Mouse (Mus musculus) neutrophil, adult 5-6 weeks (primary cell): ENCODE results near the gene Ccdc6. TPM values are rescaled to one million over a fixed set of nuclear protein-coding genes. Genes with fewer than 3 reads are reported as not detected.
A peak's percentile ranks its signal among the peaks of the same experiment; 100 is the strongest.

ENCODE experiments used
- ATAC-seq: fragments of 151-379, 151-347 bp; 2 replicates; pipeline ENCODE4 v1.8.0; 2017; ENCODE audit warnings: mild to moderate bottlenecking, moderate TSS enrichment; ENCODE audit not compliant: insufficient number of reproducible peaks, poor library complexity, low FRiP score, severe bottlenecking; ENCODE audit errors: extremely low read depth
- total RNA-seq: library from RNA; stranded (forward); fragments of 200-1000 nt; gene quantifications from 2 replicates; pipeline ENCODE4 v1.2.3, GENCODE M21; 2017

Gene Ccdc6
- total RNA-seq, 1 experiment from 2014 or later, result 24.4 TPM

DNA sequence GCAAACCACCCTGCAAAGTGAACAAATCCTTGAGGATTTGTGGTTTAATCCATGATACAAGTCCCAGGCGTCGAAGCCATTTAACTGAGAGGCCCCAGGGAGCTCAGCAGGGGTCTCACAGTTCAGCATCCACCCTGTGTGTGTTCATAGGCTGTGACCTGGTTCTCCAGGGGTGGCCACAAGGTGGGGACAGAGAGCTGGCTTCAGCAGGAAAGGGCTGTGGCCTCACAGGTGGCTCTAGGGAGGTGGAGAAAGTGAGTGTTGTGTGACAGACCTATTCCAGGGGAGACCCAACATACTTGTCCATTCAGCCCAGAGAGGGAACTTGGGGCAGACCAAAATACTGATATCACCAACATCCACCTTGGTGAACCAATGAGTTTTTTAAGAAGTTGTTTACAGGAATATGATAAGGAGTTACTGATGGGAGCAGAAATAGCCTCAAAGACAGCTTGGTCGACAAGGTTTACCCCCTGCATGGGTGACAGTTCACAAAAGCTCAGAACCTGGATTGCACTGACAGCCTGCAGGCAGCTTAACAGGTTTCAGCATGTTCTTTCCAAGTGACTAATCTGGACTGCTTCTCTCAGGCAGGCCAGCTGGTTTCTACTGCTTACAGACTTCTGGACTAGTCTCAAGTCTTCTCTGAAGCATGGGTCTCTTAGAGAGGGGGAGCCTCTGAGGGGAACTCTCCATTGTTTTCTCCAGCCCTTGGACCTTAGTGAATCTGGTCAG is 59.7 kb downstream of the Ccdc6 start:
- ATAC-seq, result peak; percentile 40; the same call in 1 of the 2 replicates

DNA sequence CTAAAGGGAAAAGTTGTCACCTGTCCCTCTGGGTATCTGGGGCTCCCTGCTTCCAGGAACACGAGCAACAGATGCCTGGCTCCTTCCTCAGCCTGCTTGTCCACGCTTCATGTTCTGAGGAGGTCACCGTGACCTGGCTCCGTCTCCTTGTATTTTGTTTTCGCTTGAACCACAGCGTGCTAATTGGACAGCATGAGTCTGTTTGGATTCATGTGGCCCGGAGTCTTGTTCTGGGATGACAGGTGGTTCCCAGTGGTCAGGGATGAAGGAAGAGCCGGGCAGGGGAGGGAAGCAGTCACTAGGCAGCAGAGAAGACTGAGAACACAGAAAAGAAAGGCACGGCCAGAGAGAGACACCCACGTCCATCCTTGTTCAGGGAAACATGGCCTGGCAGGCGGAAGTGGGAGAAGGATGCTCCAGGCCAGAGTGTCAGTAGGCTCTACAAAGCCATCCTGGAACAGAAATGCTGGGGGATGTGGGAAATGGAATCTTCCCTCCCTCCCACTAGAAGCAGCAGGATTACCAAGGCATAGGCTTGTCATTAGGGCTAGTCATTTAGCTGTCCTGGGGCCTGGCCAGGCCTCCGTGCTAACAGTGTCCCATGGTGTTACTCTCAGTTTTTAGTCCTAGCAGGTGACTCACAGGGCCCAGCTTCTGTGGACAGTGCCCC is 62.9 kb downstream of the Ccdc6 start:
- ATAC-seq, result no peak

DNA sequence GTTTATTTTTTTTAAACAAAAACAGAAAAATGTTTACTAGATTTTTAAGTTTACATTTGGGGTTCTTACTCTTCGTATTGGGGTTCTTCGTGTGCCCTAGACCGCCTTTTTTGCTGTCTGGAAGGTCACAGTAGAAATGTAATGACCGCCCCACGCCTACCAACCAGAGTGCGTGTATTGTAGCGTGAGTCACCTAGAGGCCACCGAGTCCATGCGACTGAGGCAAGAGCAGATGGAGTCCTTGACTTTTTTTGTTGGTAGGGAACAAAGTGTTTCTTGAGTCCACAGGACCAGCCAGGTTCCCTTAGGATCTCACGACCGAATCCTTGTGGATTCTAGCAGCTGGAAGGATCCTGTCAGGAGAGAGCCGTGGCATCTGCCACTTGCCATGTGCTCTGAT is 63.9 kb downstream of the Ccdc6 start:
- ATAC-seq, result no peak

DNA sequence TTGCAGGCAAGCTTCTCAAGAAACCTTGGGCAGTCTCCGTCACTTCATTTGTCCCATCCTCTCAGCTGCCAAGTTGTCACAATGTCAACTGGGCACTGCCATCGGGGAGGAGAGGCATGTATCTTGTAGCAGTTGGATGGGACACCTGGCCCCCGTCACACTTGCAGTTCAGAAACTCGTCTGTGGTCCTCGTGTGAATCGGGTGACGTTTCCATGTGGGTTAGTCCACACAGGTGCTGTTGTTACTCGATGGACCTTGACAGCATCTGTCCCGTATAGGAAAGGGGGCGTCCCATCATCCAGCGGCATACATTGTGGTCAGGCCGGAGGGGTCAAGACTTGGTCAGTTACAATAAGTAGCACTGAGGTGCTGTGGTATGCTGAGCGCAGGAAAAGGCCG is 64.6 kb downstream of the Ccdc6 start:
- ATAC-seq, result no peak

DNA sequence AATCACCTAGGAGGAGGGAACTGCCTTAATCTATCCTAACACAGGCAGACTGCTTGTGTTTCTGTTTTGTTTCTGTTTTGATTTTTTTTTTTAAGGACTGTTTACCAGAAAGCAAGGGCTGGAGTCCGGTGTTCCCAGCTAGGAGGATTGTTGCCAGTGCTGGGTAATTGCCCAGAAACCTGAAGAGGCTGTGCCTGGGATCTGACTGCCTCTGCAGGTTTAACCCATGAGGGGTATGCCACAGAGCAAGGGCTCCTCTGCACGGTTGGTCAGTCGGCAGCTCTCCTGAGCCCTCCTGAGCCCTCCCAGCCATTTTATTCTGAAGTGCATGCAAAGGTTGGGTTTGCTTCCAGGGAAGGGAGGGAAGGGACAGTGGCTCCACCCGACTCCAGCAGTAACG is 66.8 kb downstream of the Ccdc6 start:
- ATAC-seq, result no peak

DNA sequence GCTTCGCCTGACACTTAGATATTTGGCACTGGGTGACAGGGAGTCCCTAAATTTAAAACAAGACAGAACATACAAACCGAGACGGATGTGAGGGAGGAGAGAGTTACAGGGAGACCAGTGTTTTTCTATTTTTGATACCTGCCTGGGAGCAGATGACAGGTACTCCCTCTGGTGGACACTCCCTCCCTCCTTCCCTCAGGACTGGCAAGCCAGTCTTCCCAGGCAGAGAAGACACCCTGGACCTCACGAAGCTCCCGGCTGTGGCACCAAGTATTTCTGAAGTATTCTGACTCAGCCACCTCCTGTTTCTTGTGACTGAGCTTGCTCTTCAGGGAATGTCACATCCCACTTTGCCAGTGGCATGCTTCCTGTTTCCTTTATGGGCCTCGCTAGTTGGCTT is 69.0 kb downstream of the Ccdc6 start:
- no peak for ATAC-seq

DNA sequence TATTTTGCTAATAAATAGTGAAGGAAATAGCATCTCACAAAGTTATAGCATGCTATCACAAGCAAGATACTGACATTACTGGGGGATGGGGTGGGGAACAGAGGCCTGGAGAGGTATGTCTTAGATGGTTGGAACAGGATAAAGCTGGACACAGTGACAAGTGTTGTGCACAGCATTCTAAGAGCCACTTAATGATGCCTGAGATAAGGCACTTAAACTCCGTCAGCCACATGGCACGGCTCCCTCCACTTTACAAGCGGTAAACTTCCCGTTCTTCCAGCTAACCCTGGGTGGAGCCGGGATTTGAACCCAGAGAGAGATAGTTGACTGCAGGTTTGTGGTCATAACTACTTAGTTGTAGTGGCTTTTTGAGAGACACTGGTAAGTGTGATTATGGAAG is 69.5 kb downstream of the Ccdc6 start:
- no peak for ATAC-seq

DNA sequence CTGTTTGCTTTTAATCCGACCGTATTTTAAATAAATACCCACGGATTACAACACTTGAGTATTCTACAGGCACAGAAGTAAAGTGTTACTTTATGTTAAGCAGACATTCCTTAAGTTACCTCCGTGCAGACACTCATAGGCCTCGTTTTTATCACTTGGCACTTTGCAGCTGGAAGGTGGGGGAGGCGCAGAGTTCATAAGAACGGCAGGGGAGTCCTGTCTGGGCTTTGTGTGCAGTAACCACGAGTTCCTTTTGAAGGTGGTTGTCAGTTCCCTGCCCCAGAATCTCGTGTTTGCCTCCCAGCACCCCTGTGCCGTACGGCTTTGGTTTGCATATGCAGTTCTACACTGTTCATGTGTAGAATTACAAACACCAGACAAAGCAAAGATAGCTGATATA is 70.7 kb downstream of the Ccdc6 start:
- ATAC-seq, result no peak

DNA sequence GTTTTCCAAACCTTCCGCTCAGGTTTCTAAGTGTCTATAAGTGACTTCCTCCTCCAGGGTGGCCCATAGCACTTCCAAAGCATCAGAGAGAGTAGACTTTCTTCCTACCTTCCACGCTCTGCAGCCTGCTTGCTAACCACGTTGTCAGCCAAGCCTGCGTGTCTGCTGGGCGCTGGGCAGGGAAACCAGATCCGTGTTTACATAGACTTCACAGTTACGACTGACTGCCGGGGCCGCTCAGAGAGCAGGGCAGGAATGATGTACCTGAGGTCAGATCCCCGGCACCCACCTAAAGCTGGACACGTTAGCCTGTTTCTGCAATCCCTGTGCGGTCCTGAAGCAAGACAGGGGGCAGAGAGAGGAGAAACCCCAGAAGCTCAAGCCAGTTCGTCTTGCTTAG is 71.5 kb downstream of the Ccdc6 start:
- no peak for ATAC-seq

DNA sequence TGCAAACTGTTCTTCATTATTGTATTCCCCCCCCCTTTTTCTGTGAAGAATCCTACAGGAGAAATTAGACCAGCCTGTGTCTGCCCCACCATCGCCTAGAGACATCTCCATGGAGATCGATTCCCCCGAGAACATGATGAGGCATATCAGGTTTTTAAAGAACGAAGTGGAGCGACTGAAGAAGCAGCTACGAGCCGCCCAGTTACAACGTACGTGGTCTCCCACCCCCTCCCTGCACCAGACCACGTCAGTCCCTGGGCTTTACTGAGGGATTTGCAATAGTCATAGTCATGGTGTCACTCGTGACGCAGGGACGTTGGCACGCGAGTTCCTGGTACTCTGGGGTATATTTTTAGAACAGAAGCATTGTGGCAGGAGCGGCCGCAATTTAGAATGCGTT is 72.1 kb downstream of the Ccdc6 start:
- ATAC-seq, result no peak

DNA sequence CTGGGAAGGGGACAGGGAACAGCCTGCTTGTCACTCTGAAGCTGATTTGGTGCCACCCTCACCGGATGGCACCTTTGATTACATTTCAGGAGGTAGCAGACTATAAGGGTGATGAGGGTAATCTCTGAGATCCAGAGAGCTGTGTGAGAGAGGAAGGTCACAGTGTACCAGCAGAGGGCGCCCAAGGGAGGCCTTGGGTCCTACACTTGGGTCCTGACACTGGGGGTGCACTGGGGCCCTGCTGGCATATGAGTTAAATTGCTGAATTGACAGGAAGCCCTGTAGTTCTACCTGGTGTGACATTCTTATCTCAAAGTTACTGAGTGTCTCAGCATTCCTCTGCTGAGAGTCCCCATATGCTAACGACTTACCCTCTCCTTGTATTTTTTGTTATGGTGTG is 76.4 kb downstream of the Ccdc6 start:
- peak; percentile 59 for ATAC-seq

DNA sequence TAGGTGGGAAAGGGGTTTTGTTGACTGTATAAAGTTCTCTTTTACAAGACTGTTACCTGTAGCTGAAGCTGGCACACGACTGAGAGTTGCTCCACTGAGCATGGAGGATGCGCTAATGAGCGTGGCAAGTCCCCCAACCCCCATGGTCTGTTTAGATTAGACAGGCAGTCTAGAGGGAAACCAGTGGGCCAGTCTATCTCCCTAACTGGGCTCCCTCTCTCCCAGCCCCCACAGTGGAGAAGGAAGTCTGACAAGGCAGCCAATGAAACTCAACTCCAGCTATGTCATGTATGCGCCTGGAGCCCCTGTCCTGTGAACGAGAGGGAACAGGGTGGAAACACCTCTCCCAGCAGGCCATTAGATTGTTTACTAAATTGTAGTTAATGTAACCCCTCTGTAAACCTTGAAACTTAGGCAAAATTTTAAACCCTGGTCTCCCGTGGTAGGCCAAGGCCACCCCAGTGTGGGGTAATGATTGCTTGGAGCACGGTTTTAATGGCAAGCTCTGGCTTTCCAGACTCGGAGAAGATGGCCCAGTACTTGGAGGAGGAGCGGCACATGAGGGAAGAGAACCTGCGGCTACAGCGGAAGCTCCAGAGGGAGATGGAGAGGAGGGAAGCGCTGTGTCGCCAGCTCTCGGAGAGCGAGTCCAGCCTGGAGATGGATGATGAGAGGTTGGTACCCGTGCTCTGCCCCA is 77.7 kb downstream of the Ccdc6 start:
- no peak for ATAC-seq

DNA sequence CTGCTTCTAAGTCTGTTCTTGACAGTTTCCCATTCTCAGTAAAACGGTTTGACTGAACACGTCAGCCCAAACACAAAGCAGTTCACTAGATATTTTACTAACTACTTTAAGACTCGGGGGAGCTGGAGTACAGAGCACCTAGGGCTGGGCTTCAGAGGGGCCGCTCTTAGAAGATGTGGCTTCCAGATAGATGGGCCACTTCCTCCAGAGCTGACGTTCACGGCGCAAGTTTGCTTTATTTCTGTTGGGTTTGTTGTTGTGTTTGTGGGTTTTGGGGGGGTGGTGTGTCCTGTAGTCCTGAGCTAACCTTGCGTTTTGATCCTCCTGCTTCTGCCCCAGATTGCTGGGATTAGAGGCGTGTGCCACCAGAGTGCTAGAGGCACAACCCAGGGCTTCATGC is 83.8 kb downstream of the Ccdc6 start:
- 0 out of 2 replicates have a peak, but pooled peaks have one; percentile 26 for ATAC-seq

DNA sequence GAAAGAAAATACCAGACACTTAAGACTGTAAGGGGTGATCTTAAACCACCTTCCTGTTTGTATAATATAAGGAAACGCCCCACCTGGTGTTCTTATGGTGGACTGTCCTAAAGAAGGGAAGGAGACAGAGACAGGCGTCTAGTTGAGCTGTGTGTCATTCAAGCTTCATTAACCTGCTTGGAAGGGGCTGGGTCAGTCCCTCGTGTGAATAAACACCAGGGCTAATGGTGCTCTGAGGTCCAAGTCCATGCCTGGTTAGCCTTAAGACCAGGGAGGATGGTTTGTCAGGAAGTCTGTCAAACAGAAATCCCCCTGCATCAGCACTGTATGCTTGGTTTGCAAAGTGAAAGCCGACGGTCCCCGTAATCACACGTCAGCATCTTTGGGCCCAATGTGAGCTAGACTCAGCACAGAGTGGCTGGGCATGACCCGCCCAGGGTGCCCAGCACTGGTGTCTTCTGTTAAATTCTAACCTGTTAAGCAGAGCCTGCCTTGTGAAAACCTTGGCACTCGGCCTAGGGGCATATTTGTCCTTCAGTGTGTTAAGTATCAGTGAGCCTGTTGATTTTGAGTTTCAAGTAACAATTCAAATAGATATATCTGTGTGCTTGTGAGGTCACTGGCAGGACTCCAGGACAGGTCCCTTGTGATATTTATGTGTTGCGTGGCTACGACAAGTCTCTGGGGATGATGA is 84.5 kb downstream of the Ccdc6 start:
- no peak for ATAC-seq

DNA sequence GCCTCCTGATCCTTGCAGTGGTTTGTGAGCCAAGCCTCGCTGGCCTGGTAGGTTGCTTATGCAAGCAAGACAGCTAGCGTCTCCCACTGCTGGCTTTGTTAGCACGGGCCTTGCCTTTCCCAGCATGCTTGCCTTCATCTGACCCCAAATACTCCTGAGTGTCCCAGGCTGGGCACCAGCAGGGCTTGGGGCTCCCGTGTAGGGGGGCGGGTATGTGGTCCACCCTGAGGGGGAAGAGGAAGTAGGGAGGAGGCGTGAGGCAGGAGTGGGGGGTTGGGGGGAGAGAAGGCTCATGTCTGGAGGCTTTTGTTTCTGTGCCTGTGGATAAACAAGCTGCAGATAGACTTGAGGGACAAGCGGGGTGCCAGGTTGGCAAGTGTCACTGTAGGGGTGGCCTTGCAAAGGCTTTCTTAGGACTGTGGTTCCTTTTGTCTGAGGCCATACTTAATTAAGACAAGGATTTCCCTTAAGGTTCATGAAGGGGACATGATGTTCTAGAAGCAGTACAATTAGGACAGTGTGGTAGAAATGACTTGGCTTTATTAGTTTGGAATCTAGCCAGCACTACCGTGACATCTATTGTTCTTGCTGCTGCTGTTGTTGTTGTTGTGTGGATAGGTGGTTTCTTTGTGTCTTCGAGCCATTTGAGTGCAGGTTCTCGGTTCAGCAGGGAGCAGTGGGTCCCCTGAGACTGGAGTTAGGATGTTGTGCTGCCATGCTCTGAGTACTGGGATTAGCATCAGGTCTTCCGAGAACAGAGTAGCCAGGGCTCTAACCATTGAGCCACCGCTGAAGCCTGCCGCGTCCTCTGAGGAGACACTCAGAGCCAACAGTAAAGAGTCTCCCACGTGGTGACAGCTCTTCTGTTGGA is 86.5 kb downstream of the Ccdc6 start:
- ATAC-seq, result no peak

DNA sequence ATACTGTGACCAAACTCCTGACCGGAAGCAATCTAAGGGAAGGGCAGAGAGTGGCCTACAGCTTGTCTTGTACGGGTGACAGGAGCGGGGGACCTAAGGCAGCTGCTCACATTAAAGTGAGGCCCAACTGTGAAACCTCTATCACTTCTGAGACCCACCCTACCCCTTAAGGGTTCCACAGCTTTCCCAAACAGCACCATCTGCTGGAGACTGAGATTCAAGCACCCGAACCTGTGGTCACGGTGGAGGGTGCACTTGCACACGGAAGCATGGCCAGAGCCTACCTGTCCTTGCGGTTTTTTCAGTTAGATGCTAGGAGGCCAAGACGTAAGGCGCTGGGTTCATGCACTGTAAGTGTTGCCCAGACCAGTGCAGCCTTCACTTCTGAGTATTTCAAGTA is 89.2 kb downstream of the Ccdc6 start:
- no peak for ATAC-seq

DNA sequence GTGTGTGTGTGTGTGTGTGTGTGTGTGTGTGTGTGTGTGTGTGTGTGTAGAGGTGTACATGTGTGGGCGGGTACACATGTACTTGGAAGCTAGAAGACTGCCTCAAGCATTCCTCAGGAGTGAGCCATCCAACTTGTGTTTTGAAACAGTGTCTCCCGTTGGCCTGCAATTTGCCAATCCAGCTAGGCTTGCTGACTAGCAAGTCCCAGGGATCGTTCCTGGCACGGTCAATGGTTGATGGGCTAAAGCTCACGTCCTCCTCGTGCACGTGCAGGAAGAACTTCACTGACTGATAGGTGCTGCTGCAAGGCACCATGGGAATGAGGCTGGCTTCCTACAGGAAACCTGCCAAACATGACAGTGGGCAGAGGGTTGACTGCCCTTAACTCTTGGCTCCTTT is 89.7 kb downstream of the Ccdc6 start:
- ATAC-seq, result no peak

DNA sequence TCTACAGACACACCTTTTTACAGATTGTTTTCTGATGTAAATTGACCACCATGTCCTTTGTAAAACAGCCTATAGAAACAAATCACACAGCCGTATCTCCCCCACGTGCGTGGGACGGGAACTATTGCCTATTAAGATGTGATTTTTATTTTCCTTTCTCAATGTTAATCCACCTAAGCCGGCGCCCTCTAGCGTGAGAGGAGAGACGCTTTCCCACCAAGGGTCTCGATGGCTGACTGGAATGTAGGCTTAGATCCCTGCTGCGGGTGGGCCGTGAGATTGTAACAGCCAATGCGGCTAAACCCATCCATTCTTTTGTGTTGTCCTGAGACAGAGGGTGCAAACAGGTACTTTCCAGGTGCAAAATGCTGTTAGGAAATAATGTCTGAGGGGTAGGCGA is 92.9 kb downstream of the Ccdc6 start:
- no peak for ATAC-seq

DNA sequence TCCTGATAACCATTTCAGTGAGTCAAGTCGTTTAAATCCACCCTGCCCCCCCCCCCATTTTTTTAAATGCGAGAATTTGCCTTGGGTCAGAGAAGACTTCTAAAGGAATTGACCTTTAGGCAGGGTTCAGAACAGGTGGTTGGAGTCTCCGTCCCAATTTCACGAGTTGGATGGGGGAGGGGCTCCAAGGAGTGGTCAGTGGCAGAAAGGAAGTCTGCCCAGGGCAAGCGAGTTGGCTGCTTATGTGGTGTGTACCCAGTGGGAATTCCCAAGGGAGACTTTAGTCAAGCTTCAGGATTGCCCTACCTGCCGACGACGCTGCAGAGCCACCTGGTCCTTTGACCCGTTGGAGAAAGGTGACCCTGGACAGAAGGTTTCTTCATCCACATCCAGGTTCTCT is 97.4 kb downstream of the Ccdc6 start:
- ATAC-seq, result no peak
